Mouse (Mus musculus) thymus, postnatal 0 days (tissue): Measurements from ENCODE around the gene Grpel1. TPM values are rescaled to one million over a fixed set of nuclear protein-coding genes. Genes with fewer than 3 reads are reported as not detected.

Experiments
- DNase-seq: peaks from one replicate; pipeline ENCODE4 v3.0.0-alpha.2; 2015; ENCODE audit warnings: low spot score
- polyA plus RNA-seq: library from polyadenylated mRNA; unstranded; fragments of >200 nt; fragmentation: Nextera tagmentation; extraction: Ambion mirVana; gene quantifications from 2 replicates; pipeline ENCODE4 v1.2.1, GENCODE M21; 2015

Grpel1 gene
- polyA plus RNA-seq, 1 experiment from 2014 or later: 59.3 TPM

- no peak for DNase-seq
These were observed 3.6 kb upstream of the Grpel1 start for GRCm38 (mm10) chr5:36461231-36461630.

- DNase-seq: peak; percentile 82
These were observed 2.0 kb upstream of the Grpel1 start for GRCm38 (mm10) chr5:36462810-36463209.

GRCm38 (mm10) chr5:36463391-36463790 lies 1.4 kb upstream of the Grpel1 start:
- DNase-seq: no peak

GRCm38 (mm10) chr5:36465889-36466288 lies 1.1 kb downstream of the Grpel1 start:
- DNase-seq: no peak

GRCm38 (mm10) chr5:36471206-36471605 lies 6.4 kb downstream of the Grpel1 start:
- DNase-seq: no peak

- no peak for DNase-seq
These were observed 8.3 kb downstream of the Grpel1 start for GRCm38 (mm10) chr5:36472876-36473655.

- DNase-seq: peak; percentile 79
These were observed 9.5 kb downstream of the Grpel1 start for GRCm38 (mm10) chr5:36474283-36474682.

GRCm38 (mm10) chr5:36477486-36477885 lies 12.7 kb downstream of the Grpel1 start:
- no peak for DNase-seq

- DNase-seq: peak; percentile 29
These were observed 14.0 kb downstream of the Grpel1 start for GRCm38 (mm10) chr5:36478540-36479420.

GRCm38 (mm10) chr5:36479735-36480134 lies 14.9 kb downstream of the Grpel1 start:
- DNase-seq: no peak

- DNase-seq: no peak
These were observed 15.6 kb downstream of the Grpel1 start for GRCm38 (mm10) chr5:36480398-36480797.

GRCm38 (mm10) chr5:36481114-36481513 lies 16.3 kb downstream of the Grpel1 start:
- peak; percentile 32 for DNase-seq

GRCm38 (mm10) chr5:36483203-36484101 lies 18.7 kb downstream of the Grpel1 start:
- DNase-seq: peak; percentile 59

GRCm38 (mm10) chr5:36484171-36484990 lies 19.6 kb downstream of the Grpel1 start, which contains the start of the genes Tada2b and Ccdc96:
TSS of gene Tada2b (minus strand) at chr5:36484285.
TSS of gene Ccdc96 (plus strand) at chr5:36484588.
- peak; percentile 99 for DNase-seq

- DNase-seq: no peak
These were observed 20.5 kb downstream of the Grpel1 start for GRCm38 (mm10) chr5:36485306-36485705.

GRCm38 (mm10) chr5:36489225-36489624 lies 24.4 kb downstream of the Grpel1 start:
- DNase-seq: no peak

- no peak for DNase-seq
These were observed 29.1 kb downstream of the Grpel1 start for GRCm38 (mm10) chr5:36493919-36494318.

GRCm38 (mm10) chr5:36494709-36495108 lies 29.9 kb downstream of the Grpel1 start:
- DNase-seq: no peak

- DNase-seq: no peak
These were observed 40.4 kb downstream of the Grpel1 start for GRCm38 (mm10) chr5:36505235-36505634.

- DNase-seq: no peak
These were observed 40.8 kb downstream of the Grpel1 start for GRCm38 (mm10) chr5:36505643-36506042.
